Mouse (Mus musculus): ENCODE data around the gene Gli3. TPM values are rescaled to one million over a fixed set of nuclear protein-coding genes. Genes with fewer than 3 reads are reported as not detected.
A peak's percentile ranks its signal among the peaks of the same experiment; 100 is the strongest.

Gene Gli3
- polyA plus RNA-seq, 2 experiments: 33.4 to 42.6 TPM

DNA sequence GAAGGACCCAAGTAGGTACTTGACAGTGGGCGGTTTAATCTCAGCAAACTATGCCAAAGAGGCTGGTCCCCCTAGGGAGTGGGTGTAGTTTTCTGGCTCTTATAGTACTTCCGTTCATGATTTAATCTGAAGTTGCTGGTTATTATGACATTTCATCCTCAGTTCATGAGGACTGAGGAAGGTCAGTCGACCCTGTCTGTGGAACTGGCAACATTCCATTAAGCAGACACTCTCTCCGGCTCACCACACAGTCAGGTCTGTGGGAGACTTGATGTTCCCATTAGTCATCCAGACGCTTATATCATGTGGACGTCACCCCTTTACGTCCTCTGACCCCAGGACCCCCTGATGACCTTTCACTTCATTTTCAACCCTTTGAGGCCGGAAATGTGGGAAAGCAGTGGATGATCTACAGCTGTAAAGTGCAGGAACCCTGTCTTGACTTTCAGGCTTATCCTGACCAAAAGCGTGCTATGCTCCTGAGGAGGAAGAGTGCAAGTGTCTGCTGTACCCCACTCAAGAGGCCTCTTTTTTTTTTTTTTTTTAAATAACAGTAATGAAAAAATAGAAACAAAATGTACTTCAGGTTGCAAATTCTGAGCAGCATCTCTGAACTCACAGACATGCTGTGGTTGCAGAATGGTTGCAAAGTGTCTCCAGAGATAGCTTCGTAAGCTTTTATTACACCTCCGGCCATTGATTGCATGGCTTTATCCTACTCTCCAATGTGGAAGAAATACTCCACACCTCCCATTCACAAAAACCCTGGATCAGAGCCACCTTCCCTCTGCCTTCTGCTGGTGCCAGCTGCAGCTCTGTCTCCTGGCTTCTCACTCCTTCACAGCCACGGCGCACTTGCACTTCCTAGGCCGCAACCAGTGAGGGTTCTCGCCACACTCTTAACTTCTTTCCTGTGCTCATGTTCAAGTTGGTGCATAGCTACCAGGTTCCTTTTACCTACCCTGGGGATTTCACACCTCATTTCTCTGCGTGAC lies 125.5 kb downstream of the Gli3 start:
- no peaks in the 10 kb centered on the region for H3K9me3 ChIP-seq (ENCODE audit: control insufficient read depth, low read length)
- no peak overlapping the region for H3K4me2 ChIP-seq (replicated peaks; ENCODE audit: low read depth, low read length, severe bottlenecking)
- no peak for TF ChIP-seq POLR2A (IDR thresholded peaks at IDR 0.05; ENCODE audit: borderline replicate concordance, extremely low read depth, insufficient read depth, insufficient read length)
- no peak overlapping the region for H3K4me3 ChIP-seq (replicated peaks; ENCODE audit: low read length)
- H3K36me3 ChIP-seq (ENCODE audit: control insufficient read depth, insufficient read depth, low read length): no peaks in the 10 kb centered on the region
- no peak overlapping the region for H3K27ac ChIP-seq (replicated peaks; ENCODE audit: low read depth, low read length)
- DNase-seq (ENCODE audit: low spot score) (no peak), ATAC-seq (ENCODE audit: low FRiP score, low read depth) (no peak)
- H3K4me1 ChIP-seq (ENCODE audit: control insufficient read depth, insufficient read depth, low read length): peaks cover 22% of the 10 kb centered on the region
- H3K27me3 ChIP-seq (ENCODE audit: control insufficient read depth, insufficient read depth, low read length): no peaks in the 10 kb centered on the region
- WGBS: 56% methylated on average over 16 of the region's 16 CpGs
- no peak overlapping the region for H3K9ac ChIP-seq (ENCODE audit: low read depth, low read length, severe bottlenecking)

DNA sequence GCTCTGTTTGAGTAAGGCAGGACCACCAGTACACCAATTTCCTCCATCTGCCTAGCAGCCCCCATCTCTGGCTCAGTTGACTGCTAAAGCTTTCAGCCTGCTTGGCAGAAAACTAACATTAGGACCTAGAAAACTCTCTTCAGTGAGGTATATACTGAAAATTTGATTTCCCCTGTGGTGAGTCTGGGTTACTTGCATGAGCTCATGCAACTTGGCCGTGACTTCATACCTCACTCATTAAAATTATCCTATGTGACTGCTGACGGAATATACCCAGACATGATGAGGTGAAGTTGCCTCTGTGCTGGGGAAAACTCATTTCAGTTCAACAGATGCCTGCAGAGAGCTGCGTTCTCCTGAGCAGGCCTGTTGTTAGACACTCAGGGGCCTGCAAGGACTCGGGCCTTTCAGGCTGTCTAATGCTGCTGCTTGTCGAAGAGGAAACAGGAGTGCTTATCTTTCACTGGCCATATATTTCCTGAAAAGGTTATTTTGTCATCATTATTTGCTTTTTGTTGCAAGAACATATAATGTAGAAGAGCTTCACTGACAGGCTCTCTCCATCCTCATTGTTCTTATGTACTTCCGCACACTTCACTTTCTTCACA lies 127.4 kb downstream of the Gli3 start:
- TF ChIP-seq POLR2A (IDR thresholded peaks at IDR 0.05; ENCODE audit: borderline replicate concordance, extremely low read depth, insufficient read depth, insufficient read length): no peak
- H3K4me1 ChIP-seq (ENCODE audit: control insufficient read depth, insufficient read depth, low read length): peaks cover 25% of the 10 kb centered on the region
- no peak overlapping the region for H3K9ac ChIP-seq (ENCODE audit: low read depth, low read length, severe bottlenecking)
- ATAC-seq (ENCODE audit: low FRiP score, low read depth) (peak; percentile 85), DNase-seq (ENCODE audit: low spot score) (peak; percentile 75)
- no peaks in the 10 kb centered on the region for H3K27me3 ChIP-seq (ENCODE audit: control insufficient read depth, insufficient read depth, low read length)
- no peak overlapping the region for H3K4me3 ChIP-seq (replicated peaks; ENCODE audit: low read length)
- peak overlapping the region; percentile 52 for H3K27ac ChIP-seq (replicated peaks; ENCODE audit: low read depth, low read length)
- H3K36me3 ChIP-seq (ENCODE audit: control insufficient read depth, insufficient read depth, low read length): no peaks in the 10 kb centered on the region
- no peaks in the 10 kb centered on the region for H3K9me3 ChIP-seq (ENCODE audit: control insufficient read depth, low read length)
- H3K4me2 ChIP-seq (replicated peaks; ENCODE audit: low read depth, low read length, severe bottlenecking): no peak overlapping the region
- 50% methylated on average over 6 of the region's 6 CpGs for WGBS

GRCm38 (mm10) chr13:15596667-15597066 lies 133.6 kb downstream of the Gli3 start:
- no peaks in the 10 kb centered on the region for H3K27me3 ChIP-seq (ENCODE audit: control insufficient read depth, insufficient read depth, low read length)
- no peak overlapping the region for H3K9ac ChIP-seq (ENCODE audit: low read depth, low read length, severe bottlenecking)
- H3K27ac ChIP-seq (replicated peaks; ENCODE audit: low read depth, low read length): no peak overlapping the region
- WGBS: 36% methylated on average over 5 of the region's 5 CpGs
- no peak overlapping the region for H3K4me3 ChIP-seq (replicated peaks; ENCODE audit: low read length)
- H3K9me3 ChIP-seq (ENCODE audit: control insufficient read depth, low read length): no peaks in the 10 kb centered on the region
- DNase-seq (ENCODE audit: low spot score) (no peak), ATAC-seq (ENCODE audit: low FRiP score, low read depth) (no peak)
- H3K4me2 ChIP-seq (replicated peaks; ENCODE audit: low read depth, low read length, severe bottlenecking): no peak overlapping the region
- no peaks in the 10 kb centered on the region for H3K36me3 ChIP-seq (ENCODE audit: control insufficient read depth, insufficient read depth, low read length)
- peaks cover 6% of the 10 kb centered on the region; the same call in 1 of the 2 replicates for H3K4me1 ChIP-seq (ENCODE audit: control insufficient read depth, insufficient read depth, low read length)
- no peak for TF ChIP-seq POLR2A (IDR thresholded peaks at IDR 0.05; ENCODE audit: borderline replicate concordance, extremely low read depth, insufficient read depth, insufficient read length)

DNA sequence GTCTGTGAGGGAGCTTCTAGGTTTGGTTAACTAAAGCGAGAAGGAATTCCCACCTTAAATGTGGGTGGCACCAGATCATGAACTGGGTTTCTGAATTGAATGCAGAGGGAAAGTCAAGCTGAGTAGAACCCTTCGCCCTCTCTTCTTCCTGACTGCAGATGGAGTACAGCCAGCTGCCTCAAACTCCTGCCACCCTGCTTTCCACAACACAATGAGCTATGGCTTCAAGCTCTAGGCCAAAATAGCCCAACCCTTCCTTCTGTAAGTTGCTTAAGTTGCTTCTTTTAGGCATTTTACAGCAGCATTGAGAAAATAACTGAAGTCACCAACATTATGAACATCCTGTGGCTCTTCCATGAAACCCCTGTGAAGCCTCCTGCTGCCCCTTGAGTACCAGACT lies 136.7 kb downstream of the Gli3 start:
- ATAC-seq (ENCODE audit: low FRiP score, low read depth) (no peak), DNase-seq (ENCODE audit: low spot score) (no peak)
- no peak overlapping the region for H3K27ac ChIP-seq (replicated peaks; ENCODE audit: low read depth, low read length)
- H3K36me3 ChIP-seq (ENCODE audit: control insufficient read depth, insufficient read depth, low read length): no peaks in the 10 kb centered on the region; the same call in 1 of the 2 replicates
- no peaks in the 10 kb centered on the region for H3K9me3 ChIP-seq (ENCODE audit: control insufficient read depth, low read length)
- H3K9ac ChIP-seq (ENCODE audit: low read depth, low read length, severe bottlenecking): no peak overlapping the region
- H3K4me1 ChIP-seq (ENCODE audit: control insufficient read depth, insufficient read depth, low read length): peaks cover 20% of the 10 kb centered on the region; the same call in 1 of the 2 replicates
- WGBS: 63% methylated on average over 2 of the region's 2 CpGs
- TF ChIP-seq POLR2A (IDR thresholded peaks at IDR 0.05; ENCODE audit: borderline replicate concordance, extremely low read depth, insufficient read depth, insufficient read length): no peak
- H3K27me3 ChIP-seq (ENCODE audit: control insufficient read depth, insufficient read depth, low read length): no peaks in the 10 kb centered on the region
- no peak overlapping the region for H3K4me2 ChIP-seq (replicated peaks; ENCODE audit: low read depth, low read length, severe bottlenecking)
- H3K4me3 ChIP-seq (replicated peaks; ENCODE audit: low read length): no peak overlapping the region

GRCm38 (mm10) chr13:15602161-15602560 lies 139.1 kb downstream of the Gli3 start:
- DNase-seq (ENCODE audit: low spot score) (no peak), ATAC-seq (ENCODE audit: low FRiP score, low read depth) (no peak)
- no peak for TF ChIP-seq POLR2A (IDR thresholded peaks at IDR 0.05; ENCODE audit: borderline replicate concordance, extremely low read depth, insufficient read depth, insufficient read length)
- WGBS: 45% methylated on average over 5 of the region's 5 CpGs
- Histone ChIP-seq H3K4me3 (replicated peaks; ENCODE audit: low read length) (no peak overlapping the region), H3K9me3 (ENCODE audit: control insufficient read depth, low read length) (no peaks in the 10 kb centered on the region), H3K4me1 (ENCODE audit: control insufficient read depth, insufficient read depth, low read length) (peaks cover 13% of the 10 kb centered on the region; the same call in 1 of the 2 replicates), H3K9ac (ENCODE audit: low read depth, low read length, severe bottlenecking) (no peak overlapping the region), H3K27me3 (ENCODE audit: control insufficient read depth, insufficient read depth, low read length) (no peaks in the 10 kb centered on the region), H3K4me2 (replicated peaks; ENCODE audit: low read depth, low read length, severe bottlenecking) (no peak overlapping the region), H3K27ac (replicated peaks; ENCODE audit: low read depth, low read length) (no peak overlapping the region), H3K36me3 (ENCODE audit: control insufficient read depth, insufficient read depth, low read length) (peaks cover 4% of the 10 kb centered on the region)

Data from limb, embryonic 14.5 days (tissue).